Mouse (Mus musculus) erythroblast, embryonic 14.5 days (primary cell): ENCODE results near the gene Atp13a3. TPM values are rescaled to one million over a fixed set of nuclear protein-coding genes. Genes with fewer than 3 reads are reported as not detected.
"Not testable (repeated sequence)": the region's sequence is repeated elsewhere in the genome, so short reads cannot be mapped to it uniquely, and the experiment has no call there.

ENCODE experiments used
- H3K27me3 ChIP-seq: 2 replicates; pipeline ENCODE4 v1.6.1; 2012; ENCODE audit warnings: inconsistent platforms; ENCODE audit not compliant: control insufficient read depth
- H3K36me3 ChIP-seq: 2 replicates; pipeline ENCODE4 v1.6.1; 2012; ENCODE audit warnings: mild to moderate bottlenecking, inconsistent platforms; ENCODE audit not compliant: control insufficient read depth
- H3K4me1 ChIP-seq: 2 replicates; pipeline ENCODE4 v1.6.1; 2012; ENCODE audit warnings: inconsistent platforms; ENCODE audit not compliant: control insufficient read depth
- H3K4me3 ChIP-seq: replicated peaks from 2 replicates; pipeline ENCODE3; 2012; ENCODE audit warnings: moderate library complexity, mild to moderate bottlenecking, inconsistent platforms
- H3K9me3 ChIP-seq: 2 replicates; pipeline ENCODE4 v1.6.1; 2012; ENCODE audit warnings: low read length, inconsistent platforms, mixed read lengths; ENCODE audit not compliant: control insufficient read depth
- GATA1 ChIP-seq: IDR thresholded peaks from 2 replicates; pipeline ENCODE4 v1.6.1; 2012; ENCODE audit warnings: low read length, inconsistent platforms, mixed read lengths
- TAL1 ChIP-seq: IDR thresholded peaks from 3 replicates; pipeline ENCODE4 v1.6.1; 2012; ENCODE audit warnings: low read length, inconsistent platforms, mixed read lengths
- polyA plus RNA-seq: library from polyadenylated mRNA; stranded (reverse); fragments of >175 nt; gene quantifications from 2 replicates; pipeline ENCODE4 v1.2.3, GENCODE M21; 2012

Atp13a3 gene
- polyA plus RNA-seq, result 0.57 and 0.65 TPM in 2 replicates

GRCm38 (mm10) chr16:30405925-30406670 lies at the start of gene Atp13a3:
Atp13a3 (minus strand) TSS chr16:30405975.
- no peaks in the 10 kb centered on the region for H3K27me3 ChIP-seq

GRCm38 (mm10) chr16:30453213-30453975 lies 47.6 kb upstream of the Atp13a3 start:
- Histone ChIP-seq H3K27me3 (no peaks in the 10 kb centered on the region), H3K4me1 (peaks cover 45% of the 10 kb centered on the region), H3K9me3 (no peaks in the 10 kb centered on the region), H3K36me3 (no peaks in the 10 kb centered on the region), H3K4me3 (no peak overlapping the region)
- TF ChIP-seq TAL1 (no peak), GATA1 (no peak)

More at GRCm38 (mm10) chr16:30405925-30406670, at the start of gene Atp13a3:
- Histone ChIP-seq H3K4me1 (peaks cover 32% of the 10 kb centered on the region), H3K9me3 (no peaks in the 10 kb centered on the region), H3K4me3 (no peak within 1 kb of the TSS), H3K36me3 (no peaks in the 10 kb centered on the region)
- no peak for TF ChIP-seq GATA1
- no peak for TF ChIP-seq TAL1

GRCm38 (mm10) chr16:30451174-30451573 lies 45.4 kb upstream of the Atp13a3 start:
- H3K4me1 ChIP-seq, result peaks cover 34% of the 10 kb centered on the region

GRCm38 (mm10) chr16:30449017-30449416 lies 43.2 kb upstream of the Atp13a3 start:
- TF ChIP-seq TAL1 (no peak), GATA1 (no peak)
- H3K27me3 ChIP-seq, result no peaks in the 10 kb centered on the region
- no peaks in the 10 kb centered on the region for H3K36me3 ChIP-seq
- H3K4me3 ChIP-seq, result no peak overlapping the region
- H3K9me3 ChIP-seq, result no peaks in the 10 kb centered on the region; the same call in 1 of the 2 replicates
- H3K4me1 ChIP-seq, result peaks cover 19% of the 10 kb centered on the region

More at GRCm38 (mm10) chr16:30451174-30451573, 45.4 kb upstream of the Atp13a3 start:
- not testable (repeated sequence) for H3K36me3 ChIP-seq, H3K9me3 ChIP-seq, H3K4me3 ChIP-seq, H3K27me3 ChIP-seq

- Histone ChIP-seq H3K9me3 (no peaks in the 10 kb centered on the region; the same call in 1 of the 2 replicates), H3K4me3 (no peak overlapping the region), H3K4me1 (peaks cover 14% of the 10 kb centered on the region), H3K36me3 (no peaks in the 10 kb centered on the region), H3K27me3 (no peaks in the 10 kb centered on the region)
- TF ChIP-seq GATA1 (no peak), TAL1 (no peak)
These were observed 42.4 kb upstream of the Atp13a3 start for GRCm38 (mm10) chr16:30448169-30448568.

- no peak for TF ChIP-seq TAL1
- no peaks in the 10 kb centered on the region; the same call in 1 of the 2 replicates for H3K9me3 ChIP-seq
- no peaks in the 10 kb centered on the region for H3K36me3 ChIP-seq
- no peak overlapping the region for H3K4me3 ChIP-seq
- H3K27me3 ChIP-seq, result no peaks in the 10 kb centered on the region
- H3K4me1 ChIP-seq, result peaks cover 13% of the 10 kb centered on the region
These were observed 41.9 kb upstream of the Atp13a3 start for GRCm38 (mm10) chr16:30447642-30448041.

GRCm38 (mm10) chr16:30443411-30443810 lies 37.6 kb upstream of the Atp13a3 start:
- no peaks in the 10 kb centered on the region for H3K27me3 ChIP-seq
- H3K36me3 ChIP-seq, result no peaks in the 10 kb centered on the region
- no peaks in the 10 kb centered on the region; the same call in 1 of the 2 replicates for H3K9me3 ChIP-seq
- no peak overlapping the region for H3K4me3 ChIP-seq
- peaks cover 10% of the 10 kb centered on the region for H3K4me1 ChIP-seq
- TF ChIP-seq GATA1 (no peak), TAL1 (no peak)

- H3K4me1 ChIP-seq, result peaks cover 2% of the 10 kb centered on the region
- H3K9me3 ChIP-seq, result no peaks in the 10 kb centered on the region
- H3K4me3 ChIP-seq, result no peak overlapping the region
- no peaks in the 10 kb centered on the region for H3K36me3 ChIP-seq
- no peak for TF ChIP-seq GATA1
- TF ChIP-seq TAL1, result no peak
- no peaks in the 10 kb centered on the region for H3K27me3 ChIP-seq
These were observed 36.7 kb upstream of the Atp13a3 start for GRCm38 (mm10) chr16:30442451-30442850.

GRCm38 (mm10) chr16:30441409-30441808 lies 35.6 kb upstream of the Atp13a3 start:
- Histone ChIP-seq H3K36me3 (no peaks in the 10 kb centered on the region), H3K4me3 (no peak overlapping the region), H3K4me1 (no peaks in the 10 kb centered on the region; the same call in 1 of the 2 replicates), H3K9me3 (no peaks in the 10 kb centered on the region), H3K27me3 (no peaks in the 10 kb centered on the region)
- TF ChIP-seq TAL1 (no peak), GATA1 (no peak)
